Mouse (Mus musculus): ENCODE measurements at regions not wholly inside any gene's neighbourhood (a gene's known extent, or its start where the extent isn't known, plus 50 kb on each side); places are given as distances from the start of the nearest gene placed in this dataset.

GRCm38 (mm10) chr8:89727252-89727651 is 620.9 kb downstream of the Tox3 start:
- no peak for TF ChIP-seq CTCF (IDR thresholded peaks at IDR 0.05; ENCODE audit: low read depth)
- no peak for TF ChIP-seq EP300 (IDR thresholded peaks at IDR 0.05; ENCODE audit: low read depth)

All from heart, postnatal 0 days (tissue).